17 mouse cellular contexts compared by ENCODE assay signal in genomic region chr3:16014456-16014855, GRCm38 (mm10). TPM values are rescaled to one million over a fixed set of nuclear protein-coding genes. Genes with fewer than 3 reads are reported as not detected.
"Had no signal": no experiment of that assay in that cellular context is flagged by ENCODE, and none has a peak within 500 bp of the region (broad histone marks: within the 10 kb centered on the region; RNA-seq: fewer than 3 reads in every experiment).

No protein-coding gene starts in this region.

RNA-seq across cellular contexts. Expression of gene Gm5150, which starts 8.2 kb away (rescaled TPM):
- polyA plus RNA-seq: cerebellum, adult 2 months; cortical plate, adult 2 months; embryonic facial prominence, embryonic 10.5 days; embryonic facial prominence, embryonic 11.5 days; embryonic facial prominence, embryonic 12.5 days; embryonic facial prominence, embryonic 13.5 days; embryonic facial prominence, embryonic 14.5 days; erythroblast, embryonic 14.5 days; forebrain, embryonic 10.5 days; forebrain, embryonic 11.5 days; forebrain, embryonic 12.5 days; forebrain, embryonic 13.5 days; forebrain, embryonic 14.5 days; forebrain, embryonic 15.5 days; forebrain, embryonic 16.5 days; forebrain, postnatal 0 days; frontal cortex, adult 2 months had no signal
